Mouse (Mus musculus) heart, adult 8-10 months (tissue): ENCODE data around the gene Nrtn. TPM values are rescaled to one million over a fixed set of nuclear protein-coding genes. Genes with fewer than 3 reads are reported as not detected.

Experiments used
- DNase-seq: peaks from one replicate; pipeline ENCODE4 v3.0.0; 2022; ENCODE audit warnings: low spot score
- total RNA-seq, 4 experiments: library from RNA; stranded (reverse); gene quantifications; 2 replicates each; pipeline ENCODE4 v1.2.4; 2022

Nrtn gene
- total RNA-seq, 4 experiments from 2014 or later, result 22.4 to 26.7 (median 24.6) TPM

DNA sequence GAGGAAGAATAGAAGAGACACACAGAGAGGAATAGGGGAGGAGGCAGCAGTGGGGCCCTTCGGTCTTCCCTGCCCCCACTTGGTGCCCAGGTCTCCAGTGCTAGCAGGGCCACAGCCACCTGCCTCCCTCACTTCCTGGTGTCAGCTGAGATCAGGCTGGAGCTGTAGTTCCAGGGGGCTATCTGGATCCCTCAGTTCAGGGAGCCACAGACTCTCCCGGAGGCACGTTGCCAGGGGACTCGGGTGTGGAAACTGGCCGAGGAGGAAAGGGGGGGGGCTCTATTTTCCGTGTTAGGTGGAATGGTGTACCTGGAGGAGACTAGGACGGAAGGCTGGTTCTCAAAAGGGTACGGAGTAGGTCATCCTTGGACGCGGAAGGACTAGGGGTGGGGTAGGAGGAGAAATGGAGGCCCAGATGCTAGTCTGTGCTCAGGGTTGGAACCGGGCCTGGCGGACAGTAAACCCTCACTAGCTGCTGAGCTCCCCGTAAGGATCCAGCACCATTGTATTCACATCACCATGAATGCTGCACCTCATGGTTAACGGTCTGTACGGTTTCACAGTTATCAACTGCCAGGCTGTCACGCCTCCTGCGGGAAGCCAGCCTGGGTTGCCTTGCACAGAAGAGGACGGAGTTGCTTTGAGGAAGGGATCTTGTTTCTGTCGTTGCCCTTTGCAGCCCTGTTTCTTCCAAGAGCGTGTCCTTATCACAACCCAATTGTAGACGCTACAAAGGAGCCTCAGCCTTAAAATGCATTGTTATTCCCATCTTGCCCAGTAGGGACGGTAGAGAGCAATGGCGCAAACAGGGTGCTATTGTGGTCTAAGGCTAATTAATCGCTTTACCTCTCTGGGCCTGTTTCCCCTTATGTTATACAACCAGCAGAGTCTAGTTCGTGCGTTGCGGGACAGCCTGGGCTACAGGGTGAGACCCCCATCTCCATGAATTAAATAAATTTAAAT lies 5.7 kb upstream of the Nrtn start:
- DNase-seq, result peak; percentile 70

DNA sequence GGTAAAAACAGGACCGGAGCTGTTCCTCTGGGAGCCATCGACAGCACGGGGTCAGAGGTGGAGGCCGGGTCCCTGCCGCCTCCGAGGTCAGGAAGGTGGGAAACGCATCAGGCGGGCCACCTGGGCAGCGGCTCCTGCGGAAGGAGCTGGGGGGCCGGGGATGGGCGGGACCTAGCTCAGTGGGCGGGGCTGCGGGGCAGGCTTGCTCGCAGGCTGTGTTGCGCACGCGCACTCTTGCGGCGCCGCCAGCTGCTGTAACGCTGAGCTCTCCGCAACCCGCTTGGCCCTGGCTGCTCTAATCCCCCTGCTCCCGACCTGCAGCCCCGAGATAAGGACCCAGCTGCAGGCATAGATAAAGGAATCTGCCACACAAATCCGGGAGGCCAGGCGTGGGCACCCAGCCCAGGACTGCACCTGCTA lies 4.7 kb upstream of the Nrtn start:
- DNase-seq, result peak; percentile 80

DNA sequence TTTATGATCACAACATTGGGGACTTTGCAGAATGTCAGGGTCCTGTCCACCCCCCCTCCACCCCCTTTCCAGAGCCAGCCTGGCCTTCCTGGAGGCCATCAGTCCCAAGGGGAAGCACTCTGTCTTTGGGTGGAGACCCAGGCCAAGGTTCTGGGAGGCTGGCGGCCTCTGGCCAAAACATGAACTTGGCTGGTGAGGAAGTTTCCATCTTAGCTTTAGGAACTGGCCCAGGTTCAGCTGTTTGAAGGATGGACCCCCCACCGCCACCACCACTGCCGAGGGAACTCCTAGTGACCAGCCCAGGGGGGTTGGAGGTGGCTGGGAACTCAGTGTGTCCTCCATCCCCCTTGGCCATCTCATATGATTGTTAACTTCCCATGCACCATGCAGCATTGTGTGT lies 3.7 kb upstream of the Nrtn start:
- DNase-seq, result no peak

DNA sequence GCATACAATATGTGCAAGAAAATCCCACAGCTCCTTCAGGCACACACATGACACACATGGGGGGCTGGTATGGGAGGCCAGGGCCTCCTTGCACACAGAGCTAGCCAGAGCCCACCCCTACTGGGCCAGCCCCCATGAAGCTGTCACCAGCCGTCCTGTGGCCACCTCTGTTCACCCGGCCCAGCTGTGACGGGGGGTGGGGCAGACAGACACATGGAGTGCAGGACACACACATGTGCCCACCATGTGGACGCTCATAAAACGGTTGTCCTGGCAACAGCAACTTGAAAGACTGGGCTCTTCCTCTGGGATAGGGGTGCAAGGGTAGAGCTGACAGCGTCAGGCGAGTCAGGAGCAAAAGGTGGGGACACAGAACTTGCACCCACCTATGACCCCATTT lies 1.9 kb upstream of the Nrtn start:
- DNase-seq, result no peak

DNA sequence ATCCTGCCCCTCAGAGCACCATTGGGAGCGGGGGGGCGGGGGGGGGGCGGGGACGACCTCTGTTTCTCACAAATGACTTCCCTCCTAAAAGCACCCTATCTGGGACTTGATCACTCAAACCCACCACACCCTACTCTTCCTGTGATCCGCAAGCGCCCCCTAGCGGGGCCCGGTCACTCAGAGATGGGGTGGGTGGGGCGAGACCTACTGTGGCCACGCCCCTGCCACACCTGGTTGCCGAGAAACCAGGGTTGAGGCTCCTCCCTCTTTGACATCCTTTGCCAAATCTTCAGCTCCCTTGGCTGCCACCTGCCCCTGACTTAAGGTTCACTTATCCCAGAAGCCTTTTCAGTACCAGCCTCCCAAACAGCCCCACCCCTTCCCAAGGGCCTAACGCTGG lies 802 bp upstream of the Nrtn start:
- DNase-seq, result no peak

DNA sequence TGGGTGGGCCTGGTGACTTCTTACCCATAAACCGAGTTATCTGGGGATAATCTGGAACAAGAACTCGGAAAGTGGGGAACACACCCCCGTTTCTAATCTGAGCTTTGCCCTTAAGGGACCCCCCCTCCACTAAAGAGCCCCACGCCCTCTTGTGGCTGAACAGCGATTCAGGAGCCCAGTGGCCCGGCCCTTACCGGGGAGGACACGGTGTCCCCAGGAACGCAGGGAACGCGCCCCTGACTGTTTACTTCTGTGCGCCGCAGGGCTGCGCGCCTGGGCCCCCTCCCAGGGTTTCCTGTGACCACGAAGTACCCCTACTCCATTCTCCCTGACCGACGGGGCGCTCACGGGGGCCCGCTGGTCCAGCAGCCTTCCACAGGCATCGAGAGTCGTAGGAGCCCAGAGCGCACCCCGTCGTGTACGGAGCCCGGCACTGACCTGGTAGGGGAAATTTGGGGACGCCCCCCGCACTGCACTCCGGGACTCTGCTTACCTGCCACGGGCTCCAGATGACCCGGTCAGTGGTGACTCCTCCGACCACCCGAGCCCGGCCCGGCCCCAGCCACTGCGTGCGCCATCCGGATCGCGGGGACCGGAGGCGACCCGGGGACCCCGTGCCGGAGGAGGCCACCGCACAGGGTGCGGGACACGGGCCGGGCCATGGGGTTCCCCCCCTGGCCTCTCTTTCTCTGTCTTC lies 479 bp downstream of the Nrtn start:
- DNase-seq, result no peak

DNA sequence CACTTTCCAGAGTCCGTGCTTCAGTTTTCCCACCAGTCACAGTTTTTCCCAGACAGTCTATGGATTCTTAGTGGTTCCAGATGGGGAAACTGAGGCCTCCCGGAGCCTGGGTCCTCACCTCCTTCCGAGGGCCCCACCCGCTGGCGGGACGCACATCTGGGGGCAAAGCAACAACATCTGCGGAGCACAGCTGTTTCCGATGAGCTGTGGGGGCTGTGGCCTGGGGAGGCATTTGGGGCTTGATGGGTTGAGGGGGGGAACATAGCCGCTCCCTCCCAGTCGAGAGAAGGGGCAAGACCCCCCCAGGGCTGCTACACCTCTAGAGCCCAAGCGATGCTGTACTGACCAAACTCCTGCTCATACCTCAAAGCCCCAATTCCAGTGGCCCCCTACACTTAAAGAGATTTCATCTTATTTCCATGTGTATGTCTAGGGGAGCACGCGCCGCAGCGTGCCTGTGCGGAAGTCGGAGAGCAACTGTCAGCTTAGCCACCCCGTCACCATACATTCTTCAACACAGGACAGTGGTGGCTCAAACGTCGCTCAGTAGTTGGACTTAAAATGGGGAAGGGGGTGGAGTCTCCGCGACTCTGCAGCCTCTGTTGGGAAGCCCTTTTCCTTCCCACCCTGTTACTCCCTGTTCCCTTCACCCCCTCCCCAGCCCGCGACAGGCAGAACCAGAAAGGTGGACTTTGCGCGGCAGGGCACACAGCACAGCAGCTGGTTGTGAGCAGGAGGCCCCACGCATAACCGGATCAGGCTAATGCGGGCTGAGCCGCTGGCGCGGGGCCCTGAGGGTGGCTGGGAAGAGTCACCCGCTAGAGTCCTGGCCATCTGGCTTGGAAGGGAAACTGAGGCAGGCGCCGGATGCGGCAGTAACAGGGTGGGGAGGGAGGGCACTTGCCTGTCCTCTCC lies 2.8 kb downstream of the Nrtn start:
- no peak for DNase-seq

DNA sequence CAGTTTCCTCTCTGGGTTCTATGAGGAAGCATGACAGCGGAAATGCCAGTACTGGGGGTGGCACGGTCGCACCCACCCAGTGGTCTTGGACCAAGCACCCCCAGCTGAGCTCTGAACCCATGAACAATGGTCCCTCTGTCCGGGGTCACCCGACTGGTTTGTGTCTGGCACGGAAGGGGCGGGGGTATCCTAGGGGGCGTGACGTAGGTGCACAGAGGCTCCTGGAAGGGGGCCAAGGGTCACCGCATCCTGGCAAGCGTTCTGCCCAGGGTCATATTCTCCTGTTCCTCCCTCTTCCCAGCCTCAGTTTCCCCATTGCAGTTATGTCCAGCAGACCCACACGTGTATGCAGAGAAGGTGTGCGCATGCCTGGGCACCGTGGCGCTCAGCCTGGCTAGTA lies 3.9 kb downstream of the Nrtn start:
- no peak for DNase-seq

DNA sequence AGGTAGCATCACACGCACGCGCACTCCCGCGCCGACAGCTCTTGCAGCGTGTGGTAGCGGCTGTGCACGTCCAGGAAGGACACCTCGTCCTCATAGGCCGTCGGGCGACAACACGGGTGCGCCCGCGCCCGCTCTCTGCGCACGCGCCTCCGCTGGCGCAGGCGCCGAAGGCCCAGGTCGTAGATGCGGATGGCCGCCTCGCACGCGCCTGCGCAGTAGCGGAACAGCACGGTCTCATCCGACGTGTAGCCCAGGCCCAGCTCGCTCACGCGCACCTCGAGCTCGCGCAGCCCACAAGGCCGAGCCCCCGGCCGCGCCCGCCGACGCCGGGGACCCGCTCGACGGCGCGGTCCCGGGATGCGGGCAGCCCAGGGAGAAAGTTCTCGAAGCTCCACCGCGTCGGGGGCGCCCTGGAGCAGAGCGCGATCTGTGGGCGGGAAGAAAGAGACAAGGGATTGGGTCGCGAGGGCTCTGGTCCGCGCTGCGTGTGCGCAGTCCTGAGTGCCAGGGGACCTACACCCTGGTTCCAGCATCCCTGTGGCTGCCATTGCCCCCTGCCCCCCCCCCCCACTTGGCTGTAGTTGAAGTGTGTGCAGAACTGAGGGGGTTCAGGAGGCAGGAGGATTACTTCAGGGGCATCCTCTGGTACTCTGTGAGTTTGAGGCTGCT lies 5.8 kb downstream of the Nrtn start:
- DNase-seq, result no peak

DNA sequence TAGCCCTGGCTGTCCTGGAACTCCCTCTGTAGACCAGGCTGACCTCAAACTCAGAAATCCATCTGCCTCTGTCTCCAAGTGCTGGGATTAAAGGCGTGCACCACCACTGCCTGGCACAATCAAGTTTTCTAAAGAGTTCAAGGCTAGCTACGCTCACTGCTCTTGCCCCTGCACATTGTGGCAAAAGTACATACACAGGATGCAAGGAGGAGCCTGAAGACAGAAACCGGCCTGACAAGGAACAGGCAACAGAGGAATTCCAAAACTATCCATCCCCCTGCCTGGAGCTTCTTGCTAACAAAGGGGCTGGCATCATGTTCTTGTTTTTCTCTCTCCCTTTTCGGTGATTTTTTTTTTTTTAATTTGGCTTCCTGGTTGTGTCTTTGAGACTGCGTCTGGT lies 13.2 kb downstream of the Nrtn start:
- no peak for DNase-seq

DNA sequence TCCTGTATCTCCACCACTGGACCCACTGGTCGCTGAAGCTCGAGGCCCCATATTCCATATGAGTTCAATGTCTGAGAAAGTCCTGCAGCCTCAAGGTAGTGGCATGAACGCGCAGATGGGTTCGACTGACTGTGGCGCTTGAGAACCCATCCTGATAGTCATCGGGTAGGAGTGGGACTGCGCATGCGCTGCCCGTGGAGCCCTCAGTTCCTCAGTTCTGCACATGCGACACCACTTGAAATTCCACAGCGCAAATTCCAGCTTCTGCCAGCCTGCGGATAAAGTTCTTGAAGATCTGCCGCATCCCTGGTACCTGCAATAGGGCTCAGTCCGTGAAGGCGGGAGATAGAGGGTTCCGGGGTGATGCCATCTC lies 16.6 kb downstream of the Nrtn start:
- no peak for DNase-seq

DNA sequence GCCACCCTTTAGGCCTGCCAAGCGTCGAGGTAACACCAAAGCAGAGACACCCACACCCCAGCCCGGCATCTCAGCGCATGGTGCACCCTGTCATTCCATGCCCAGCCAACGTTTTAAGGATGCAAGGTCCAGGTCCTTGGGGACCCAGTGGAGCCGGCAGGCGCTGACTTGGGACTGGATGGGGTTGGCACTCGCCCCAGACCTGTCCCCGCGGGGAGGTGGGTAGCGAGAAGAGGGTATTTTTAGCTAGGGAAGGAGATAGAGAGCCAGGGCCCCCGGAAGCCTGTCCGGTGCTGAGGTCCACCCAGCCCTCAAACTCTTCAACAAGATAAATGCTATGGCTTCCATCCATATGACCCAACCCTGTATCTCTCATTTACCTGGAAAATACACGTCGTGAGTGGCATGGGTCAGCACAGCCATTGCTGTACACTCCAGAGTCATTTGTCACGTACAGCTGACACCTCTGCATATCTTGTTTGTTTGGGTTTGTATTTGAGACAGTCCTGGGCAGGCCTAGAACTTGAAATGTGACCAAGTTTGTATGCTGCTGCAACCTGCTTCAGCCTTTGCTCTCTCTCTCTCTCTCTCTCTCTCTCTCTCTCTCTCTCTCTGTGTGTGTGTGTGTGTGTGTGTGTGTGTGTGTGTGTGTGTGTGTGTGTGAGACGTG lies 17.1 kb downstream of the Nrtn start:
- DNase-seq, result no peak

DNA sequence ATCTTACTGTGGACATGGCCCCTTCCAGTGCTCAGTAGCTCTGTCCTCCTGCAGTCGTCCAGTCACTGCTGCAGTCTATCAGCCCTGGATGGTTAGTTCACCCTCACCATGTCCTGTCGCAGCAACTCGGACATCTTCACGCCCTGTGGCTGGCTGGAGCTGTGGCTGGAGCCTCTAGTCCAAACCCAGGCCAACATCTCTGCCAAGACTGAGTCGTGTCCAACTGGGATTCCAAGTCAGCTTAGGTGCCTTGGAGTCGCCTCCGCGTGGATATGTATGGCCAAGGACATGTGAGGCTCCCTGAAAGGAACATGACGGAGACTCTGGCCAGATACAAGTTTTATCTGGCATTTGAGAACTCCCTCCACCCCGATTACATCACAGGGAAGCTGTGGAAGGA lies 19.1 kb downstream of the Nrtn start:
- DNase-seq, result no peak

DNA sequence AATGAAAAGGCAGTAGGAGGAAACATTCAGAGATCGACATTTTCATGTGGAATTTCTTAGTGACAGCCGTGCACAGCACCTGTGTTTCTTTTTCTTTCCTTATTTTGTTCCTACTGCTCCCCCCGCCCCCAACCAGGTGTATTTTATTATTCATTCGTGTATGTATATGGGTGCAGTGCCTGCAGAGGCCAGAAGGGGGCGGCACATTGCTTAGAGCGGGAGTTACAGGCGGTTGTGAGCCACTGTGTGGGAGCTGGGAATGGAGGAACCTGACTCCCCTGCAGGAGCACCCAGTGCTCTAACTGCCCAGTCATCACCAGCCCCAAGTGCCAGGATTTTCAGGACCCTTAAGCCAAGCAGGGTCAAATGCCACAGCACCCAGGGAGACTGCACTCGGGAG lies 20.8 kb downstream of the Nrtn start:
- no peak for DNase-seq

DNA sequence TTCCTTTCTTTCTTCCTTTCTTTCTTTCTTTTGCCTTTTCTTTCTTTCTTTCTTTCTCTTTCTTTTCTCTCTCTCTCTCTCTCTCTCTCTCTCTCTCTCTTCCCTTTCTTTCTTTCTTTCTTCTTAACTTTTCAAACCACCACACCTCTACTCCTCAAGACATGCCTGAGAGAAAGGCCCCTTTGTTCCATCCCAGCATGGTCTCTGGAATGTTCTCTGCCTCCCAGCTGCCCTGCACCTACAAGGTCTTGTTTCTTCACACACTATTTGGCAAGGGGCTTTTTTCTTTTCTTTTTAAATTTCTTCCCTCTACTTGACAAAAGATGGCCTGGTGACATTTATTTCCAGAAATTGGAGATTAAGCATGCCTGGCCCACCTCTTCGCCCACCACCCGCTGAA lies 27.7 kb downstream of the Nrtn start:
- DNase-seq, result no peak

DNA sequence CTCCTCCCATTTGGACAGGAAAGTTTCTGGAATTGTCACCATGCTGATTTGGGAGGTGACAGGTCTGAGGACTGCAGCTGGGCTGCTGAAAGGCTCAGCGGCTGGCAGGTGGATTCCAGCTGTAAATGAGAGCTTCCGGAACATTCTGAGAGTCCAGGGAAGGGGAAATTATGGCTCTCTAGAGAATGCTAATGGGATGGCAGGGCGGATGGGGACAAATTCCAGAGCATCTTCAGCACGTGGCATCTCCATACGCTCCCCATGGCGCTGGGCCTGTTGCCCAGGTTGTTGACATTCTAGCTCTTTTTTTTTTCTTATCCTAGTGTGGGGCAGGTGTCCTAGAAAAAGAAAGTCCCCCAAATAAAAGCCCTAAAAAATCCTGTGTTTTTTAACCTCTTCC lies 28.2 kb downstream of the Nrtn start:
- no peak for DNase-seq

DNA sequence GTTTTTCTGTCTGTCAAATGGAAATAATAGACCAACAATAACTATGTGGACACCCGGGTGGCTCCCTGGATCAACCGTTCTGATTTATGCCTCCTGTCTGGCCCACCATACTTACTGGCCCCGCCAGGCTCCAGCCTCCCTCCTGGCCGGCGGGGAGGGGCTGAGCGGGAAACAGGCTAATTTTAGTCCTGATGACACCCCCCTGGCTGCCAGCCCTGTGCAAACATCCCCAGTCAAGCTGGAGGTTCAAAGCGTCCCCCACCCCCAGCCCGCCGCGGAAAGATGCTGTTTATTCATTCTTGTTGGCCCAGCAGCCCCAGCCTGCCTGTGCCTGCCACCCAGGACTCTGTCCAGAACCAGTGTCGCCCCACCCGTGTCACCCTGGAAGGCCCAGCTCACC lies 29.2 kb downstream of the Nrtn start:
- DNase-seq, result no peak

DNA sequence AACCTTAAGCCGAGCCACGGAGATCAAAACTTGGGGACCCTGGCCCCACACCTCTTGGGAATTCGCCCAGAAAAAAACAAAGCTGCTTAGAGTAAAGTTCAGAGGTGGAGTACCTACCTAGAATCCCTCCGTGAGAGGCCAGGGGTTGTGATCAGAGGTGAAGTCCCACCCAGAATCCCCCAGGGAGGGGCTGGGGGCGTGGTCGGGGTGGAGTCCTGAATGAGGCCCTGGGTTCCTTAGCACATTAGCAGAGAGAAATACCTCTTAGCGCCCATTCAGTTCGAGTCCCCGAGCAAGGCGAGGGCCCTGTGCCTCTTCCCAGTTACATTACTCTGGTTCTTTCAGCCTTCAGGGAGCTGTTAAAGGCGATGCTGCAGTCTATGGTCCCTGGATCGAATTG lies 29.7 kb downstream of the Nrtn start:
- DNase-seq, result no peak

DNA sequence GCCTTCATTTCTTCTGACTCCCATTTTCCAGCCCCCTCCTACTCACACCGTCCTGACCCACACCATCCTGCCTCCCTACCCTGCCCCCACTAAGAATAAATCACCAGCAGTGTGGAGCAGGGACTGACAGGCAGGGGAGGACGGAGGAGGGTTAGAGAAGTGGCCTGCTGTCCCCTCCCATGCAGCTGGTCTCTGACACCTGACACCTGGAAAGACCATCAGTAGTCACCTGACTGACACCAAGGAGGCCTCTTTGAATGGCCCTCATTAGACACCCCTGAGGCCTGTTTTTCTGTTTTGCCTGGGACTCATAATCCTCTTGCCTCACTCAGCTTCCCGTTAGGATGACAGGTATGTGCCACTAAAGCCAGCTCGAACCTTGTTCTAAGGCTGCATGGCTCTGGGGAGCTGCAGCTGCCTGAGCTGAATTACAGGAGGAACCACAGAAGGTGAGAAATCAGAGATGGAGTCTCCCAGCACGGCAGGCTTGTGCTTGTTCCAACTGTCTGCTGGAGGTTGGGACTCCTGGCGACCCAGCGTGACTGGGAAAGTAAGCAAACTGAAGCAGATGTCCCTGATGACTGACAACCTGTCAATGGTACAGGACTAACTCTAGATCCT lies 30.2 kb downstream of the Nrtn start:
- DNase-seq, result no peak

DNA sequence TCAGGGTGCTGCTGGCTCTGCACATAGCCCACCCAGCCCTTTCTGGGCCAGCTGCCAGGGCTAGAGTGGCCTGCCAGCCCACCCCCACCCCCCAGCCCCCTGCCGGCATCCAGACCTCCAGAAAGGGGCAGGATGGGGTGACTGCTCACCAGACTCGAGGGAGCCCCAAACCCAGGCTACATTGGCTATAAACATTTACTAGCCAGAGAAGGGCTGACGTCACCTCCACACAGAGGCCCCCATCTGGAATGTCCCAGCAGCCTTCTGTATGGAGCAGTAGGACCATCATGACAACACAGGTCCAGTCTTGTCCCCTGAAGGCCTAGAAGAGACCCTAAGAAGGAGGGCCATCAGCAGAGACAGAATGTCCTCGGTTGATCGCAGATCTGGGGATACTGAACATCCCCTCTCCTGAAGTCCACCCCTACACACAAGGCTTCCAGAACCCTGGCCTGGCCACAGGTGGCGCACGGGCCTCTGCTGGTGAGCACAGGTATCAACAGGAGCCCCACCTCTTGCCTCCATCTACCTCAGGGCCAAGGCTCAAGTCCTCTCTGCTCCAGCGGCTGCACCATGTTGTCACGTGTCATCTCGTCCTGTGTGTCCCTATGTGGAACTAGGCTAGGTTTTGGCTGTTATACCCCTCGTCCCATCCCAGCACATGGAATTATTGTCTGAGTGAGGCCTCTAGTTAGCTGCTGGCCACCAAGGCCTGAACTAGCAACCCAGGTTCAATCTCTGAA lies 33.7 kb downstream of the Nrtn start:
- DNase-seq, result no peak
